16 mouse cellular contexts compared by ENCODE assay signal in the genomic region with DNA sequence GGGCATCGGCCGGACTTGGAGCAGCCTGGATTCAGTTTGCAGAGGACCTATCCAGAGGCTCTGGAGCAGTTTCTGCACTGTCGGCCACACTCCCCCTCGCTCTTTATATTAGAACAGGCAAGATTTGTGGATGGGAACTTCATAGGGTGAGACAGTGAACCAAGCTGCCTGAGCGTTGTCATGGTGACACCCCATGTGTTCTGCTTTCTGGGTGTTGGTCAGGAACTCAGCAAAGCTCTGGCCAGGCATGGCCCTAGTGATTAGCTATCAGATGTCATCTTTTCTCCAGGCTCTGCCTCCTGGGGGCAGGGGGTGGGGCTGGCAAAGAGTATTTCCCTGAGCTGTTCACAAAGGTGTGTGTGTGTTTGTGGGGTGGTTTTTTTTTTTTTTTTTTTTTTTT. TPM values are rescaled to one million over a fixed set of nuclear protein-coding genes. Genes with fewer than 3 reads are reported as not detected.
A peak's percentile ranks its signal among the peaks of the same experiment; 100 is the strongest.
DNase-seq lines count a peak whose midpoint lies in the region; ATAC-seq lines count a peak whose summit lies in the region.
"Had no signal": no experiment of that assay in that cellular context is flagged by ENCODE, and none has a peak within 500 bp of the region (broad histone marks: within the 10 kb centered on the region; RNA-seq: fewer than 3 reads in every experiment).

No protein-coding gene starts in this region.

- intact Hi-C loops in left cerebral cortex, postnatal 10 days (cut with DNase I): no loop called here

- H3K4me1 ChIP-seq in forebrain, embryonic 15.5 days: no peaks in the 10 kb centered on the region
- peaks cover 6% of the 10 kb centered on the region for H3K4me1 ChIP-seq in neural tube, embryonic 15.5 days
- H3K4me1 ChIP-seq: embryonic facial prominence, embryonic 13.5 days; stomach, embryonic 15.5 days had no signal

- peak; percentile 41 for DNase-seq in embryo, embryonic 10 days (ENCODE audit: low spot score)
- DNase-seq in embryo, embryonic 9.5 days (ENCODE audit: extremely low spot score): no peak
- peak; percentile 17 to 53 for DNase-seq in left cerebral cortex, postnatal 10 days (ENCODE audit: extremely low spot score in 1 of 2, low spot score in 2 of 2)
- no peak for DNase-seq in left cerebral cortex, adult 18-20 months (ENCODE audit: low spot score in 2 of 2)
- no peak for DNase-seq in layer of hippocampus, adult 8-10 months (ENCODE audit: low spot score in 2 of 2)
- DNase-seq in layer of hippocampus, postnatal 25 days (ENCODE audit: extremely low spot score in 1 of 2, low spot score in 1 of 2): no peak
- DNase-seq: B cell, adult 2 months; gastrocnemius, postnatal 10 days; heart, postnatal 36 days had no signal

- H3K36me3 ChIP-seq in forebrain, embryonic 15.5 days: no peaks in the 10 kb centered on the region
- H3K36me3 ChIP-seq in neural tube, embryonic 15.5 days: no peaks in the 10 kb centered on the region
- H3K36me3 ChIP-seq: embryonic facial prominence, embryonic 13.5 days; stomach, embryonic 15.5 days had no signal

- H3K4me2 ChIP-seq in forebrain, embryonic 15.5 days (replicated peaks): no peak overlapping the region
- H3K4me2 ChIP-seq in neural tube, embryonic 15.5 days: no peak overlapping the region
- H3K4me2 ChIP-seq: embryonic facial prominence, embryonic 13.5 days; stomach, embryonic 15.5 days had no signal

- 49% methylated on average over 5 of the region's 5 CpGs for WGBS in forebrain, embryonic 15.5 days
- 32% methylated on average over 5 of the region's 5 CpGs for WGBS in neural tube, embryonic 15.5 days

- no peak overlapping the region for H3K9ac ChIP-seq in forebrain, embryonic 15.5 days (replicated peaks)
- no peak overlapping the region for H3K9ac ChIP-seq in neural tube, embryonic 15.5 days (replicated peaks)
- H3K9ac ChIP-seq: embryonic facial prominence, embryonic 13.5 days; liver, embryonic 14.5 days; stomach, embryonic 15.5 days had no signal

- no peak overlapping the region for H3K27ac ChIP-seq in forebrain, embryonic 15.5 days (replicated peaks)
- H3K27ac ChIP-seq in neural tube, embryonic 15.5 days (replicated peaks): no peak overlapping the region
- H3K27ac ChIP-seq: embryonic facial prominence, embryonic 13.5 days; layer of hippocampus, adult 2 months; liver, embryonic 14.5 days; stomach, embryonic 15.5 days had no signal

- ATAC-seq in forebrain, embryonic 15.5 days (replicated peaks): 0 out of 2 replicates have a peak, but pooled peaks have one; percentile 38
- ATAC-seq in neural tube, embryonic 15.5 days (ENCODE audit: low FRiP score): peak; percentile 55; the same call in 1 of the 2 replicates

- H3K9me3 ChIP-seq in forebrain, embryonic 15.5 days: no peaks in the 10 kb centered on the region
- no peaks in the 10 kb centered on the region for H3K9me3 ChIP-seq in neural tube, embryonic 15.5 days (replicated peaks)
- H3K9me3 ChIP-seq: embryonic facial prominence, embryonic 13.5 days; stomach, embryonic 15.5 days had no signal

- H3K27me3 ChIP-seq in forebrain, embryonic 15.5 days: no peaks in the 10 kb centered on the region
- H3K27me3 ChIP-seq in neural tube, embryonic 15.5 days (replicated peaks): no peaks in the 10 kb centered on the region
- H3K27me3 ChIP-seq: embryonic facial prominence, embryonic 13.5 days; stomach, embryonic 15.5 days had no signal

- H3K4me3 ChIP-seq in forebrain, embryonic 15.5 days: no peak overlapping the region
- no peak overlapping the region for H3K4me3 ChIP-seq in neural tube, embryonic 15.5 days (replicated peaks)
- H3K4me3 ChIP-seq: embryonic facial prominence, embryonic 13.5 days; layer of hippocampus, adult 2 months; megakaryocyte, embryonic 14.5 days; stomach, embryonic 15.5 days had no signal

RNA-seq across cellular contexts. Expression of a gene that starts 23.8 kb away (rescaled TPM):
- total RNA-seq in left cerebral cortex, postnatal 10 days (2021): not detected
- total RNA-seq in left cerebral cortex, adult 18-20 months (2021): not detected
- not detected in 2 replicates for polyA plus RNA-seq in forebrain, embryonic 15.5 days (2015; fragmentation: Nextera tagmentation; extraction: Ambion mirVana)
- not detected in 2 replicates for polyA plus RNA-seq in neural tube, embryonic 15.5 days (2015; fragmentation: Nextera tagmentation; extraction: Ambion mirVana)
- total RNA-seq in layer of hippocampus, adult 8-10 months (2022): not detected
- total RNA-seq in layer of hippocampus, postnatal 25 days (2021): not detected
- total RNA-seq: gastrocnemius, postnatal 10 days; layer of hippocampus, adult 2 months had no signal
- polyA plus RNA-seq: embryonic facial prominence, embryonic 13.5 days had no signal

RNA-seq across cellular contexts. Expression of a gene that starts 45.1 kb away (rescaled TPM):
- not detected for total RNA-seq in left cerebral cortex, postnatal 10 days (2021)
- not detected for total RNA-seq in left cerebral cortex, adult 18-20 months (2021)
- polyA plus RNA-seq in forebrain, embryonic 15.5 days (2015; fragmentation: Nextera tagmentation; extraction: Ambion mirVana): not detected in 2 replicates
- polyA plus RNA-seq in neural tube, embryonic 15.5 days (2015; fragmentation: Nextera tagmentation; extraction: Ambion mirVana): 14.7 TPM in 1 of 2 replicates, not detected in the other
- total RNA-seq in layer of hippocampus, adult 8-10 months (2022): not detected
- total RNA-seq in layer of hippocampus, postnatal 25 days (2021): not detected
- total RNA-seq: gastrocnemius, postnatal 10 days; heart, postnatal 36 days; layer of hippocampus, adult 2 months had no signal
- polyA plus RNA-seq: embryonic facial prominence, embryonic 13.5 days; liver, embryonic 14.5 days had no signal

RNA-seq across cellular contexts. Expression of a gene that starts 51.0 kb away (rescaled TPM):
- total RNA-seq in left cerebral cortex, postnatal 10 days (2021): 10 to 100 TPM; 71.9 to 74.3 TPM
- 10 to 100 TPM; 56.0 to 56.9 TPM for total RNA-seq in left cerebral cortex, adult 18-20 months (2021)
- polyA plus RNA-seq in forebrain, embryonic 15.5 days (2015; fragmentation: Nextera tagmentation; extraction: Ambion mirVana): 18.3 and 21.7 TPM in 2 replicates
- polyA plus RNA-seq in neural tube, embryonic 15.5 days (2015; fragmentation: Nextera tagmentation; extraction: Ambion mirVana): 21.0 and 23.6 TPM in 2 replicates
- 10 to 100 TPM; 47.7 to 56.0 (median 51.0) TPM for total RNA-seq in layer of hippocampus, adult 8-10 months (2022)
- 10 to 100 TPM; 37.9 to 57.4 TPM for total RNA-seq in layer of hippocampus, postnatal 25 days (2021)

Comparison
In these comparisons a context has a peak if more than half of its experiments do, and no peak if none do; other contexts are left out.
1. DNase-seq: peak in embryo, embryonic 10 days (single experiment) and left cerebral cortex, postnatal 10 days (2 of 2); none in embryo, embryonic 9.5 days (single experiment), left cerebral cortex, adult 18-20 months (0 of 2), layer of hippocampus, adult 8-10 months (0 of 2) and layer of hippocampus, postnatal 25 days (0 of 2).